Mouse (Mus musculus) urinary bladder, postnatal 25 days (tissue): ENCODE data around the gene Ccdc169.
"Not testable (repeated sequence)": the region's sequence is repeated elsewhere in the genome, so short reads cannot be mapped to it uniquely, and the experiment has no call there.

ENCODE experiments used
- DNase-seq: peaks from one replicate; pipeline ENCODE4 v3.0.0; 2022; ENCODE audit warnings: low spot score

Gene Ccdc169

GRCm38 (mm10) chr3:55195581-55196327, 58.6 kb downstream of the Ccdc169 start:
- no peak for DNase-seq

DNA sequence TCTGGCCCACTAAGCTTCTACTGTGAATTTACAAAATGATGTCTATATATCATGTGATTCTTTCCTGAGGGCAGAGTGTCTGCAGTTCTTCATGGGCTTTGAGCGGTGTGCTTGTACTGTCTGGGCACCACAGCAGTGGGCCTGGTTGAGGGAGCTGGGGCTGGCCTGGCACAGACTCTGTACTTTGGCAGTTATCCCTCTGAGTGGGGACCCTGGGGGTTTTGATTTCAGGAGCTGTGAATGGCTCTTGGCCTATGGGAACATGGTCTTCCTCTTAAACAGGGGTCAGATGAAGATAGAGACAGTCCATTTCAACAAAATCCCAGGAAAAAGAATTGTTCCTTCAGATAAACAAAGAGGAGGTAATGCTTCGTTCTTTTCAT, 59.2 kb downstream of the Ccdc169 start:
- DNase-seq: no peak

GRCm38 (mm10) chr3:55203621-55204020, 66.5 kb downstream of the Ccdc169 start:
- DNase-seq: not testable (repeated sequence)

DNA sequence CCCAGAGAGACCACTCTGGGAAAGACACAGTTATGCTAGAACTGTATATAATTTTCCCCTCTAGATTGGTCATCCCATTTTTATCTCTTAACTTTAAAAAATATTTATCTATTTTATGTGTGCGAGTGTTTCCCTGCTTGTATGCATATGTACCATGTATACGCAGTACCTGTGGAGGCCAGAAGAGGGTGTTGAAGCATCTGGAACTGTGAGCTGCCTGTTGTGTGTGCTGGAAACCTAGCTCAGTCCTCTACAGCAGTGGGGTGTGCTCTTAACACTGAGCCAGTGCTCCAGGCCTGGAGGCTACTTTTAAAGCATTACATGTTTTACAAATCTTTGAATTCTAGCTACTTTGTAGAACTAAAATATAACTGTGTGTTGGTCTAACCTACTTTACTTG, 69.3 kb downstream of the Ccdc169 start:
- no peak for DNase-seq

- DNase-seq: no peak
Measured at GRCm38 (mm10) chr3:55207665-55208064, 70.5 kb downstream of the Ccdc169 start.

DNA sequence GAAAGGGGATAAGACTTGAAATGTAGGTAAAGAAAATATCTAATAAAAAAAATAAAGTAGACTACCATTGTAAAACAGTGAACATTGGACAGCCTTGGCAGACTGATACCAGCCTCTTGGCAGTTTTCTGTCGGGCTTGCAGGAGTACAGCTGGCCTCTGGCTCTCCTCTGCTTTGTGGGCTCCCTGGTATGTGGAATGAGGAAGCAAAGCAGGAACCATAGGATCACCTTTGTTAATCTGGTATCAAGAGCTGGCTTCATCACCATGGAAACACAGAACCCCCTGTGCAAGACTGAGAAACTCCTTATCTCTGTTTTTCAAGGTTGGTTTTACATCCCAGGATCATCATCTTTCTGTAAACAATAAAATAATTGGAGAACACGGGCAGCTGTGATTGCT, 75.1 kb downstream of the Ccdc169 start:
- DNase-seq: no peak

DNA sequence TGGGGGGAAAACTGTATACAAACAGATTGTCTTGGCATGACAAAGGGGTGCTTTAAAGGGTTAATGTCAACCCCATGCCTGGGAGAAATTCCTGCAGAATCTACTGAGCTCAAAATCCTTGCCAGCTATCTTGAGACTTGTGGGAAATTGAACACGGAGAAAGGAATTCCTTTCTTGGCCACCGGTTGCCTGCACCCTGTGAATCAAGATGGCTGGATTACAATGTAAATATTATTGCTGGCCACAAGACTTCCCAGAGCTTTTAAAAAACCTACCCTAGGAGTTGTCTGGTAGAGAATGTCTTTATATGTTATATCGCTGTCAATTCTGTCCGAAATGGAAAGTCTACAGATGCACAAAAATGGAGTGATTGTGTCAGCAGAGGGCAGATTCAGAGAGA, 76.6 kb downstream of the Ccdc169 start:
- DNase-seq: no peak

GRCm38 (mm10) chr3:55214413-55214812, 77.3 kb downstream of the Ccdc169 start:
- no peak for DNase-seq

- no peak for DNase-seq
Measured at GRCm38 (mm10) chr3:55222502-55222901, 85.4 kb downstream of the Ccdc169 start.
